Mouse (Mus musculus): ENCODE data around the gene Rab40b. TPM values are rescaled to one million over a fixed set of nuclear protein-coding genes. Genes with fewer than 3 reads are reported as not detected.

Gene Rab40b
- total RNA-seq (2023) = not detected in 4 replicates

DNA sequence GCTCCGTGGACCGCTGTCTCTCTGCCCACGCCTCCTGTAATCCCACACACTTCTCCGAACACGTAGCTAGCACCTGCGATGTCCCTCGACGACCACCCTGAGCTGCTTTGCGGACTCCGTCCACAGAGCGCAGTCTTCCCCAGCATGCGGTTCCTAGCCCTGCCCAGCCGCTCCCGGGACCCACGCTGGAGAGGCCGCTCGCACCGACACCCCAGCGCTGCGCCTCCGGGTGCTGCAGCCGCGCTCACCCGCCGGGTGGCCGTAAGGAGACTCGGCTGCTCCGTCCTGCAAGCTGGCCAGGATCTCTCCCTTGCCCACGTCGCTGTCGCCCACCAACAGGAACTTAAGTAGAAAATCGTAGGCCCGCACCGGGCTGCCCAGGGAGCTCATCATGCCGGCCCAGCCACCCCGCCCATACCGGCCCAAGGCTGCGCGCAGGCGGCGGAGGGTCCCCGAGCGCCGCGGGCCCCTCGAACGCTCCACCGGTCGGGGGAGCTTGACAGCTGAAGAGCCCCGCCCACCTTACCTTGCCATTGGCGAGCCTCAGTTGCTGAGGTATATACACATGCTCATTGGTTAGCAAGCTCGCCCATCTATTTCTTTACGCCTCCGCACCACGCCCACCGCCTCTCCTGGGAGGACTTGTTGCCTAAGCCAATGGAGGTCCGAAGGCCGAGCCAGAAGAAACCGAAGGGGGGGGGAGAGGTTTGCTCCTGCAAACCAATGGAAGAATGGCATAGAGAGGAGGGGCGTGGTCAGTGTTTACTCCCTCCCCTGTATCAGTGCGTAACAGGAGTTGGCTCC, at the start of gene Rab40b:
Gene Rab40b, minus strand, starts transcription at position 502 of the 804 bp plus-strand sequence.

DNA sequence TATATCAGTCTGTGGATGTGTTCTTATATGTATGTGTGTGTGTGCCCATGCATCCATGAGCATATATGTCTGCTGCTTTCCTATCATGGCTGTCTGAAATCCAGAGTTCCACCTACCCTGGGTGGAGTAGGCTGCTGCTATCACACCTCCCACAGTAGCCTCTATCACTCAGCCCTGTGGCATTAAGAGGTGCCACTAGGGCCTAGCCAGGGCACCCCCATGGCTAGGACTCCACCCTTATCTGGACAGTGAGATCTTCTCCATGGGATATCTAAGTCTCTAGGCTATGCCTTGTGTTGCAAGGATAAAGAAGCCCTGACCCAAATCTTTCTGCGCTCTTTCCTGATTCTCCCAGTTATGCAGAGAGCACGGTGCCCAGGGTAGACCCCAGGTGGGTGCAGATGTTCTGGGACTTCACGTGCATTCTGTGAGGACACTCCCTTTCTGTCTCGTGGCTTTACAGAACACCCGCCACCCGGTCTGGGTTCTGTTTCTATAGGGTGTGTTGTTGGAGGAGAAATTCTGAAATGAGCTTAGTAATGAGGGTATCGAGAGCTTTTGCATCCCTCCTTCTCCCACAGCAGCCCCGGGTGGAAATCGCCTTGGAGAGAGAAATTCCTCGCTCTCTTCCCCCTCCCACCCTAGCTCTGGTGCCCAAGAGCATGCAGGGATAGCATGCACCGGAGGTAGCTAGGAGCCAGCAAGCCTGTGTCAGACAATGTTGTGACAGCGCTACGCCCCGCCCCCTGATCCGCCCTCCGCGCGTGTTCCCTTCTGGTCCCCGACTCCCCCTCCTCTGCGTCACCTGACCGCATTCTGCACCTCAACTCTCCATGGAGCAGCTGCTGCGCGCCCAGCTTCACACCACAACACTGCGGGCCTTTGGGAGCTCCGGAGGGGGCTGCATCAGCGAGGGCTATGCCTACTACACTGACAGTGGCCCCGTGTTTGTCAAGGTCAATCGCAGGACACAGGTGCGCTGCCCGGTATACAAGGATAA, 46.4 kb upstream of the Rab40b start, which contains the start of gene Fn3k:
Gene Fn3k, plus strand, starts transcription at position 758 of the 1,000 bp plus-strand sequence.

DNA sequence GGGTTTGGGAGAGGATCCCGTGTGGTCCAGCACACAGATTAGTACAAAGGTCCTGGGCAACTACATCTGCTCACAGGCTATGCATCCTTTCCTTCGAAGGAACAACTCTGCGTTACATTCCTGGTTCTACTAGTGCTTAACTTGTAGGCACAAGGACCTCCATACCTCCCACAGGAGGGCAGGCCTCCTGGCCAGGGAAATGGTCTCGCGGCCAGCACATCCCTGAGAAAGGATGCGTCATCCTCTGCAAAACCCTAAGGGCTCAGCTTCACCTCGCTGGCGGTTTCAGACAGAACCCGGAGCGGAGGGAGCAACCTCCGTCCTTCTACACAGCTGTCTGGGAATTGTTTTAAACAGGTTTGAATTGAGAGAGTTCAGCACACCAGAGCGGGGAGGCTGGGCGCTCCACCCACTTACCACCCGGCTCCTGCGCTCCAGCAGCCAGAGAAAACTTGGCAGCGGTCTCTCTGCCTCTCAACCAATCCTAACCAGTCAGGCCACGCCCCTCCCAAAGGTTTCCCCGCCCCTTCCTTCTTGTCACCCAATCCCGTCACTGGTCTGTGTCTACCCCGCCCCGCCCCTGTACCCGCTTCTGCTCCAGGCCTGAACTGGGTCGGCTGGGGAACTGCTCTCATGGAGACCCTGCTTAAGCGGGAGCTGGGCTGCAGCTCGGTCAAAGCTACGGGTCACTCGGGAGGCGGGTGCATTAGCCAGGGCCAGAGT, 32.9 kb upstream of the Rab40b start, which contains the start of gene Fn3krp:
Gene Fn3krp, plus strand, starts transcription at position 572 of the 723 bp plus-strand sequence.

GRCm38 (mm10) chr11:121354091-121354707, 33.9 kb downstream of the Rab40b start, which contains the start of gene Wdr45b:
Gene Wdr45b (minus strand): TSS chr11:121354445.

Other genes with a start within 250 kb of the Rab40b start
- gene Tex19.1, start 242.1 kb downstream of the Rab40b start, total RNA-seq (2023) = not detected in 4 replicates
- gene Uts2r, start 228.0 kb downstream of the Rab40b start, total RNA-seq (2023) = not detected in 4 replicates
- 14.1 to 17.5 TPM (median 15.9 TPM) in 4 replicates for gene Hexdc, start 183.8 kb downstream of the Rab40b start, total RNA-seq (2023)
- gene Ogfod3, start 183.5 kb downstream of the Rab40b start, total RNA-seq (2023) = 8.8 to 11.3 TPM (median 9.1 TPM) in 4 replicates
- gene Cybc1, start 158.9 kb downstream of the Rab40b start, total RNA-seq (2023) = 95.7 to 109 TPM (median 107 TPM) in 4 replicates
- gene Narf, start 151.0 kb downstream of the Rab40b start, total RNA-seq (2023) = 39.7 to 49.5 TPM (median 45.0 TPM) in 4 replicates
- 37.7 to 47.8 TPM (median 40.8 TPM) in 4 replicates for gene Foxk2, start 128.3 kb downstream of the Rab40b start, total RNA-seq (2023)
- gene Wdr45b, start 33.8 kb downstream of the Rab40b start, total RNA-seq (2023) = 51.8 to 67.6 TPM (median 56.9 TPM) in 4 replicates
- gene Fn3krp, start 33.1 kb upstream of the Rab40b start, total RNA-seq (2023) = 5.4 to 7.2 TPM (median 5.8 TPM) in 4 replicates
- gene Fn3k, start 46.7 kb upstream of the Rab40b start, total RNA-seq (2023) = 0.15 to 0.72 TPM in 2 of 4 replicates, not detected in the others
- 33.2 to 39.0 TPM (median 36.7 TPM) in 4 replicates for gene Tbcd, start 63.7 kb upstream of the Rab40b start, total RNA-seq (2023)
- not detected in 4 replicates for gene Zfp750, start 131.1 kb upstream of the Rab40b start, total RNA-seq (2023)

All from B cell, adult 62 days (primary cell).